Mouse (Mus musculus) midbrain, embryonic 12.5 days (tissue): ENCODE measurements around the gene Sspo. TPM values are rescaled to one million over a fixed set of nuclear protein-coding genes. Genes with fewer than 3 reads are reported as not detected.

ENCODE experiments used
- ATAC-seq: fragments of 200-750 bp; cut with Nextera tagmentation; 2 replicates; pipeline ENCODE4 v1.8.0; 2017; ENCODE audit warnings: low read depth, moderate TSS enrichment, moderate library complexity; ENCODE audit not compliant: low FRiP score
- H3K27ac ChIP-seq: fragments of 300-500 bp; sonication (generic); replicated peaks from 2 replicates; pipeline ENCODE4 v1.5.1; 2016; ENCODE audit warnings: mild to moderate bottlenecking
- H3K27me3 ChIP-seq: fragments of 300-500 bp; sonication (generic); 2 replicates; pipeline ENCODE4 v1.6.1; 2016; ENCODE audit warnings: mild to moderate bottlenecking
- H3K36me3 ChIP-seq: fragments of 300-500 bp; sonication (generic); 2 replicates; pipeline ENCODE4 v1.6.1; 2016
- H3K4me1 ChIP-seq: fragments of 300-500 bp; sonication (generic); 2 replicates; pipeline ENCODE4 v1.6.1; 2016
- H3K4me2 ChIP-seq: fragments of 300-500 bp; sonication (generic); replicated peaks from 2 replicates; pipeline ENCODE4 v1.6.1; 2016; ENCODE audit warnings: mild to moderate bottlenecking, moderate library complexity
- H3K4me3 ChIP-seq: fragments of 300-500 bp; sonication (generic); 2 replicates; pipeline ENCODE4 v1.5.1; 2016; ENCODE audit warnings: mild to moderate bottlenecking
- H3K9ac ChIP-seq: fragments of 300-500 bp; sonication (generic); replicated peaks from 2 replicates; pipeline ENCODE4 v1.6.1; 2016; ENCODE audit warnings: mild to moderate bottlenecking, moderate library complexity
- H3K9me3 ChIP-seq: fragments of 300-500 bp; sonication (generic); 2 replicates; pipeline ENCODE4 v1.6.1; 2016; ENCODE audit warnings: mild to moderate bottlenecking
- WGBS: fragments of 180-500 bp; shearing (Covaris S2); methylation state at CpG from one replicate; pipeline ENCODE4 v1.1.7; 2016; 5-methylcytosine and 5-hydroxymethylcytosine counted together
- polyA plus RNA-seq: library from polyadenylated mRNA; unstranded; fragments of >200 nt; fragmentation: Nextera tagmentation; extraction: Ambion mirVana; gene quantifications from 2 replicates; pipeline ENCODE4 v1.2.1, GENCODE M21; 2016

Sspo gene
- polyA plus RNA-seq, 1 experiment from 2014 or later: 0.10 TPM

DNA sequence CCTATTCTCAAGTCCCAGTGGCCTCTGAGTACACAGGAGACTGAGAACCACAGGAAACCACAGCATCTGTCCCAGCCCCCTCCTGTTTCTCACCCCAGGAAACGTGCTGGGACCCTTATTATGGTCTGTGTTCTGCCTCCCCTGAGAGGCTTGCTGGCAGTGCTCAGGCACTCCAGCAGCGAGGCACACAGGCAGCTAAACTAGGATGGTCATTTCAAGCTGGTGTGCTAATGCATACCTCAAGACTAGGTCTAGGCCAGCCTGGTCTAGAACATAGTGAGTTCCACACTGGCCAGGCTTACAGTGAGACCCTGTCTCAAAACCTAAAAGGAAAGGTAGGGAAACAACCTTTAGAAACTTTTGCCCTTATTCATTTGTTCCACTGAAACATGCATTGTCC is 27.4 kb upstream of the Sspo start:
- Histone ChIP-seq H3K4me2 (no peak overlapping the region), H3K9ac (0 out of 2 replicates have a peak overlapping the region, but pooled peaks have one; percentile 21), H3K9me3 (no peaks in the 10 kb centered on the region), H3K4me1 (0 out of 2 replicates have a peak, but pooled peaks cover 5% of the 10 kb centered on the region), H3K27me3 (no peaks in the 10 kb centered on the region), H3K36me3 (peaks cover 31% of the 10 kb centered on the region), H3K27ac (no peak overlapping the region), H3K4me3 (no peak overlapping the region)
- ATAC-seq: no peak
- 16% methylated on average over 2 of the region's 2 CpGs for WGBS

DNA sequence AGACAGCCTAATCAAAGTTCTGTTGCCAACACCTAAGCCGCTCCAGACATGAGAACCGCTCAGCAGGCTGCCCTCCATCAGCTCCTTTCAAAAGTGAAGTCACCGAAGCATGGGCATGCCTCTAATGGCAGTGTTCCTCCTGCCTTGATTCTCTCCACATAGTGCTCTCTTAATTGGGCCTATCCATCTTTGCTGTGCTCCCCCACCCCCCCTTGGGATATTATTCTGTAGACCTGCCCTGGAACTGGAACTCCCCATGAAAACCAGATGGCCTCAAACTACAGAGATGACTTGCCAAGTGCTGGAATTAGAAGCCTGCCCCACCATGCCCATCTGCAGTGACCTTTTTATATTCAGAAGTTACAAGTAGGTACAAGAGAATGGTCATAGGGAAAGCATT is 24.7 kb upstream of the Sspo start:
- H3K4me2 ChIP-seq: no peak overlapping the region
- no peaks in the 10 kb centered on the region for H3K27me3 ChIP-seq
- H3K4me1 ChIP-seq: 0 out of 2 replicates have a peak, but pooled peaks cover 5% of the 10 kb centered on the region
- no peak overlapping the region for H3K27ac ChIP-seq
- no peak for ATAC-seq
- 83% methylated on average over 3 of the region's 3 CpGs for WGBS
- peaks cover 6% of the 10 kb centered on the region for H3K36me3 ChIP-seq
- H3K9ac ChIP-seq: no peak overlapping the region
- H3K9me3 ChIP-seq: no peaks in the 10 kb centered on the region
- no peak overlapping the region for H3K4me3 ChIP-seq

- no peak for ATAC-seq
- Histone ChIP-seq H3K9ac (no peak overlapping the region), H3K4me1 (0 out of 2 replicates have a peak, but pooled peaks cover 5% of the 10 kb centered on the region), H3K36me3 (no peaks in the 10 kb centered on the region), H3K27me3 (no peaks in the 10 kb centered on the region), H3K9me3 (no peaks in the 10 kb centered on the region), H3K4me3 (no peak overlapping the region), H3K4me2 (no peak overlapping the region), H3K27ac (no peak overlapping the region)
- 75% methylated on average over 5 of the region's 5 CpGs for WGBS
Observed at GRCm38 (mm10) chr6:48424074-48424473, 24.0 kb upstream of the Sspo start.

DNA sequence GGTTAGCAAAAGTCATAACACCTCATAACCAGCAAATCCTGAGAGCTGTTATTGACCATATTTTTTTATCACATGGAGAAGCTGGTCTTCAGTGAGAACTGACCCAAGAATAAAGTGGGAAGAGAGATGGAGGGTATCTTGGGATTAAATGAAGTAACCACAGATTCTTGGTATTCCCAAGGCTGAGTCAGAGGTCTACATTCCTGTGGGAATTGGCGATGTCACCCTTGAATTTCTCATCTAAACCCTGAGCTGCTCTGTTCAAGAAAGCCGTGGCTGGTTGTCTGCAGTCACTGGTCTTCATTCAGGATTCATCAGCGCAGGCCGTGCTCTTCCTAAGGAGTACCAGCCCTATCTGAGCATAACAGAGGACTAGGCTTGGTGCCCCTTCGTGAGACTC is 21.1 kb upstream of the Sspo start:
- Histone ChIP-seq H3K36me3 (no peaks in the 10 kb centered on the region), H3K9me3 (no peaks in the 10 kb centered on the region), H3K27ac (no peak overlapping the region), H3K27me3 (no peaks in the 10 kb centered on the region), H3K4me2 (no peak overlapping the region), H3K9ac (no peak overlapping the region), H3K4me3 (no peak overlapping the region), H3K4me1 (no peaks in the 10 kb centered on the region)
- WGBS: 73% methylated on average over 5 of the region's 5 CpGs
- no peak for ATAC-seq

GRCm38 (mm10) chr6:48428769-48429557 is 19.1 kb upstream of the Sspo start:
- ATAC-seq: no peak
- H3K4me2 ChIP-seq: no peak overlapping the region
- H3K4me3 ChIP-seq: no peak overlapping the region
- no peak overlapping the region for H3K27ac ChIP-seq
- H3K36me3 ChIP-seq: no peaks in the 10 kb centered on the region
- no peaks in the 10 kb centered on the region for H3K9me3 ChIP-seq
- 67% methylated on average over 4 of the region's 4 CpGs for WGBS
- 0 out of 2 replicates have a peak, but pooled peaks cover 4% of the 10 kb centered on the region for H3K4me1 ChIP-seq
- H3K9ac ChIP-seq: no peak overlapping the region
- no peaks in the 10 kb centered on the region for H3K27me3 ChIP-seq

- Histone ChIP-seq H3K9ac (no peak overlapping the region), H3K27me3 (no peaks in the 10 kb centered on the region), H3K4me3 (no peak overlapping the region), H3K4me2 (no peak overlapping the region), H3K4me1 (0 out of 2 replicates have a peak, but pooled peaks cover 4% of the 10 kb centered on the region), H3K27ac (no peak overlapping the region), H3K36me3 (no peaks in the 10 kb centered on the region), H3K9me3 (no peaks in the 10 kb centered on the region)
- WGBS: 66% methylated on average over 5 of the region's 5 CpGs
- ATAC-seq: no peak
Observed at GRCm38 (mm10) chr6:48430748-48431147, 17.3 kb upstream of the Sspo start.

GRCm38 (mm10) chr6:48432893-48433816 is 14.9 kb upstream of the Sspo start:
- Histone ChIP-seq H3K4me1 (peaks cover 8% of the 10 kb centered on the region), H3K27ac (no peak overlapping the region), H3K4me2 (no peak overlapping the region), H3K27me3 (peaks cover 21% of the 10 kb centered on the region), H3K9ac (no peak overlapping the region), H3K36me3 (peaks cover 5% of the 10 kb centered on the region), H3K4me3 (no peak overlapping the region), H3K9me3 (no peaks in the 10 kb centered on the region)
- no peak for ATAC-seq
- WGBS: 56% methylated on average over 12 of the region's 12 CpGs

- Histone ChIP-seq H3K4me2 (no peak overlapping the region), H3K4me3 (no peak overlapping the region), H3K36me3 (peaks cover 10% of the 10 kb centered on the region), H3K9me3 (no peaks in the 10 kb centered on the region), H3K27ac (no peak overlapping the region), H3K4me1 (peaks cover 23% of the 10 kb centered on the region), H3K9ac (no peak overlapping the region), H3K27me3 (peaks cover 36% of the 10 kb centered on the region)
- WGBS: 68% methylated on average over 6 of the region's 6 CpGs
- no peak for ATAC-seq
Observed at GRCm38 (mm10) chr6:48434651-48435050, 13.4 kb upstream of the Sspo start.

- H3K36me3 ChIP-seq: peaks cover 10% of the 10 kb centered on the region
- peaks cover 40% of the 10 kb centered on the region for H3K27me3 ChIP-seq
- WGBS: 63% methylated on average over 5 of the region's 5 CpGs
- ATAC-seq: no peak
- no peak overlapping the region for H3K4me3 ChIP-seq
- no peak overlapping the region for H3K4me2 ChIP-seq
- peaks cover 26% of the 10 kb centered on the region for H3K4me1 ChIP-seq
- H3K9me3 ChIP-seq: no peaks in the 10 kb centered on the region
- no peak overlapping the region for H3K27ac ChIP-seq
- H3K9ac ChIP-seq: no peak overlapping the region
Observed at GRCm38 (mm10) chr6:48435111-48435510, 12.9 kb upstream of the Sspo start.

DNA sequence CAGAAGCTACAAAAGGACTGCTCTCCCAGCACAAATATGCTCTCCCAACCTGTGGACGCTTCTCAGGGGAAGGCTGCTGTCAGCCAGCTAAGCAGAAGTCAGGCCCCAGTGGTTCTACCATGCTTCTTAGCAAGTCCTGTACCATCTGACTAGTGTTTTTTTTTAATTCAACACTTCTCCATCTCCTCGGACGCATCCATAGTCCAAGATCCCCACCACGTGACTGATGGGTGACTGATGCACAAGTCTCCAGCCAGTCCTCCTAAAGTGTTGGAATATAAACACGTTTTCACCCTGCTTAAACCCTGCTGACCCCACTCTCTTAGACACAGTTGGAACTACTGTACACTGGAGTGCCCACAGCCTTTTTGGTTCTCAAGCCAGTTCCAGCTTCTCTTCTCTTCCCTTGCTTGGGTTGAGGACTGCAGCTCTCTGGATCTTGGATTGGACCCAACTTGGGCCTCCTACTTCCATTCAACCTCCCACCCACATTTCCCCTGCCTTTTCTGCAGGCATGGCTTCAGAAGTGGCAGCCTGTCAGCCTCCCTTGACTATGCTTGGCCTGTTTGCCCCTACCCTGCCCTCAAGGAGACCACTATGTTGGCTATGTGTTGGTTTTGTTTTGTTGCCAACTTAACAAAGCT is 12.2 kb upstream of the Sspo start:
- WGBS: 81% methylated on average over 5 of the region's 5 CpGs
- no peak overlapping the region for H3K27ac ChIP-seq
- H3K9me3 ChIP-seq: no peaks in the 10 kb centered on the region
- ATAC-seq: no peak
- no peak overlapping the region for H3K9ac ChIP-seq
- H3K36me3 ChIP-seq: peaks cover 10% of the 10 kb centered on the region
- no peak overlapping the region for H3K4me2 ChIP-seq
- peaks cover 33% of the 10 kb centered on the region for H3K4me1 ChIP-seq
- no peak overlapping the region for H3K4me3 ChIP-seq
- H3K27me3 ChIP-seq: peaks cover 48% of the 10 kb centered on the region

- Histone ChIP-seq H3K36me3 (peaks cover 28% of the 10 kb centered on the region), H3K4me1 (peaks cover 35% of the 10 kb centered on the region), H3K4me3 (peak overlapping the region; percentile 27), H3K9me3 (no peaks in the 10 kb centered on the region), H3K27me3 (peaks cover 57% of the 10 kb centered on the region), H3K27ac (no peak overlapping the region), H3K4me2 (peak overlapping the region; percentile 42), H3K9ac (no peak overlapping the region)
- 28% methylated on average over 34 of the region's 35 CpGs for WGBS
- no peak for ATAC-seq
Observed at GRCm38 (mm10) chr6:48437679-48438376, 10.2 kb upstream of the Sspo start.
